Mouse (Mus musculus) myocyte (in vitro differentiated cells): ENCODE results near the gene Ube2l3. TPM values are rescaled to one million over a fixed set of nuclear protein-coding genes. Genes with fewer than 3 reads are reported as not detected.
A peak's percentile ranks its signal among the peaks of the same experiment; 100 is the strongest.

Source experiments
- H3K27me3 ChIP-seq: one replicate; pipeline ENCODE4 v1.6.1; 2011; ENCODE audit not compliant: control insufficient read depth, insufficient read depth, insufficient read length
- H3K36me3 ChIP-seq: one replicate; pipeline ENCODE4 v1.6.1; 2011; ENCODE audit not compliant: control insufficient read depth, insufficient read depth
- H3K4me2 ChIP-seq: one replicate; pipeline ENCODE4 v1.6.1; 2011; ENCODE audit warnings: low read depth, control low read depth
- H3K4me3 ChIP-seq: one replicate; pipeline ENCODE4 v1.5.1; 2011; ENCODE audit warnings: mild to moderate bottlenecking, control low read depth, moderate library complexity
- H3K79me2 ChIP-seq: one replicate; pipeline ENCODE4 v1.6.1; 2011; ENCODE audit not compliant: control insufficient read depth, insufficient read depth
- H3ac ChIP-seq: one replicate; pipeline ENCODE4 v1.6.1; 2011; ENCODE audit not compliant: control insufficient read depth, insufficient read length
- CEBPB ChIP-seq: IDR thresholded peaks from 2 replicates; pipeline ENCODE4 v1.6.1; 2011; ENCODE audit warnings: mild to moderate bottlenecking, moderate library complexity; ENCODE audit not compliant: poor library complexity, insufficient read depth, severe bottlenecking
- E2F4 ChIP-seq: IDR thresholded peaks from one replicate; pipeline ENCODE4 v1.6.1; 2011; ENCODE audit warnings: mild to moderate bottlenecking, control low read depth, moderate library complexity; ENCODE audit not compliant: insufficient read depth
- MAX ChIP-seq: IDR thresholded peaks from one replicate; pipeline ENCODE4 v1.6.1; 2011; ENCODE audit warnings: low read depth, mild to moderate bottlenecking, control low read depth
- MYOD1 ChIP-seq, 3 experiments: IDR thresholded peaks; one replicate each; pipeline ENCODE4 v1.6.1; 2011; ENCODE audit warnings: control low read depth in 2 of 3, low read depth in 2 of 3, mild to moderate bottlenecking in 2 of 3, moderate library complexity in 1 of 3; ENCODE audit not compliant: insufficient read length in 2 of 3, control insufficient read depth in 1 of 3
- MYOG ChIP-seq, 3 experiments: IDR thresholded peaks; one replicate each; pipeline ENCODE4 v1.6.1; 2011; ENCODE audit warnings: control low read depth in 2 of 3, low read depth in 2 of 3, mild to moderate bottlenecking in 2 of 3; ENCODE audit not compliant: insufficient read length in 2 of 3, control insufficient read depth in 1 of 3, insufficient read depth in 1 of 3
- POLR2A ChIP-seq: IDR thresholded peaks from one replicate; pipeline ENCODE4 v1.6.1; 2011; ENCODE audit warnings: low read depth, mild to moderate bottlenecking, control low read depth, moderate library complexity; ENCODE audit not compliant: insufficient read length
- POLR2AphosphoS2 ChIP-seq: IDR thresholded peaks from one replicate; pipeline ENCODE4 v1.6.1; 2011; ENCODE audit warnings: low read depth, control low read depth; ENCODE audit not compliant: insufficient read length
- REST ChIP-seq: IDR thresholded peaks from one replicate; pipeline ENCODE4 v1.6.1; 2011; ENCODE audit warnings: mild to moderate bottlenecking, control low read depth, moderate library complexity; ENCODE audit not compliant: insufficient read depth, insufficient read length
- SRF ChIP-seq: IDR thresholded peaks from one replicate; pipeline ENCODE4 v1.6.1; 2011; ENCODE audit warnings: low read depth; ENCODE audit not compliant: control insufficient read depth, insufficient read length
- TCF12 ChIP-seq: IDR thresholded peaks from one replicate; pipeline ENCODE4 v1.6.1; 2011; ENCODE audit warnings: mild to moderate bottlenecking, control low read depth; ENCODE audit not compliant: poor library complexity, insufficient read depth, severe bottlenecking
- TCF3 ChIP-seq: IDR thresholded peaks from one replicate; pipeline ENCODE4 v1.6.1; 2011; ENCODE audit warnings: low read depth, control low read depth; ENCODE audit not compliant: insufficient read length
- USF1 ChIP-seq: IDR thresholded peaks from one replicate; pipeline ENCODE4 v1.6.1; 2011; ENCODE audit warnings: low read depth, mild to moderate bottlenecking, control low read depth, moderate library complexity
- polyA plus RNA-seq: library from polyadenylated mRNA; unstranded; fragments of >200 nt; fragmentation: generic; extraction: Trizol; gene quantifications from one replicate; pipeline ENCODE4 v1.2.1, GENCODE M21; 2012; ENCODE audit warnings: missing spikeins

The Ube2l3 gene
- polyA plus RNA-seq, 1 experiment = 124 TPM

DNA sequence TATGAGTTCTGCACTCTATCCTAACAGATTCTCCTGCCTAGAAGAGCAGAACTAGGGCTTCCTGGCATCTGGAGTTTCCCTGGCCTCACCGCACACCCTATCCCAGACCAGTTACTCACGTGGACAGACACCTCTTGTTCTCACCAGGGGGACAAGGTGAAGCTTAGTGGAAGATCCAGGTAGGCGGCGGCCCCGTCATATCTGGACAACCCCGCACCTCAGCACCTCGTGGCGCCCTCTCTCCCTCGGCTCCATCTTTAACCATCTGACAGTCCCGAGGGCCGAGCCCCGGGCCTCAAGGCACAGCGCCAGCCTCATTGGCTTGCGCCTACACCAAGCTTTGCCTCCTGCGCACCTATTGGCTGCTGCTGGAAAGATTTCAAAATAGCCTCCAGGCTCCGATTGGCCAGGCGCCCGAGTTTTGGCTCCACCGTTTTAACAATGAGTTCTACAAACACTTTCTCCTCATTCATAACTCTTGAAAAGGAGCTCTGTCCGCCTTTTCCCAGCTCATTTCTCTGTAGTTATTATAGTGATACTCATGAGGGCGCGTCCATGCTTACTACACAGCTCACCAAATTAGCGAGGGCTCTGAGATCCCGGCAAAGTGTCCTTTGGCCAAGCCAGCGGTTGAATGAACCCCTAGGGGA is 77.5 kb downstream of the Ube2l3 start, which contains the start of gene 2610318N02Rik:
Gene 2610318N02Rik, minus strand, starts transcription at position 297 of the 650 bp plus-strand sequence.
- H3K79me2 ChIP-seq = no peaks in the 10 kb centered on the region
- no peak within 1 kb of the TSS for H3ac ChIP-seq
- no peaks in the 10 kb centered on the region for H3K36me3 ChIP-seq
- no peaks in the 10 kb centered on the region for H3K27me3 ChIP-seq
- peak within 1 kb of the TSS; percentile 83 for H3K4me2 ChIP-seq
- H3K4me3 ChIP-seq = peak within 1 kb of the TSS; percentile 56
- TF ChIP-seq POLR2A = peak; percentile 78
- no peak for TF ChIP-seq MYOD1 (IDR thresholded peaks at IDR 0.05; ENCODE audit: control insufficient read depth in 1 of 3, insufficient read length in 2 of 3, low read depth in 2 of 3)
- peak; percentile 29 for TF ChIP-seq MAX
- peak; percentile 42 for TF ChIP-seq E2F4
- peak; percentile 85 for TF ChIP-seq POLR2AphosphoS2

DNA sequence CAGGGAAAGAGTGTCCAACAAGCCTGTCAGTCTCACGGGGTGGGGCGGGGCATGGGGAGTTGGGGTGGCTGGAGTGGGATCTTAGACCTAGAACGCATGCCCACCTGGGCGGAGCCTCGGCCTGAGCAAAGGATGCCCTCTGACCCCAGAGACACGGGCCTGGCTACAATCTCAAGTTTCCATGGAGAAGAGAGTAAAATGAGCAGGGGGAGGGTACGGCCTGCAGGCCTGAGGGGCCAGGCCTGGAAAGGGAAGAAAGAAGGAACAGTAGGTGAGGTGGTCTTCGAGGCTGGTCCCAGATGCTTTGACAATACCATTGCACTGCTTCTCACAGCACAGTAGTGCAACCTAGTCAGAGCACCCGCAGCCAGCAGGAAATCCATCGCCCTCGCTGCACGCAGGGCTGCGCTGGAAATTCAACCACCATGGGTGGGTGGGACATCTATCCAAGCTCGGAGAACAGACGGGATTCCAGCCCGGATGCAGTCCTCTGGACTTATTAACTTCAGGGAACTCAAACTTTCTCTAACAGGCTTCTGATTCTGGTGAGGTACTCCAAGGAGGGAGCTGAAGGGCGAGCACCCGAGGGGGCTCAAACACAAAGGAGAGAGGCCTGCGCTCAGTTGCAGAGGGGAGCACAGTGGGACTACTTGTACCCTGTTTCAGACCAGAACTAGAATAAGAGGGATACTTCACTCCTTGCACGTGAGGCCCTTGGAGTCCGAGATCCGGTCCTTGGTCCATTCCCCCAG is 78.2 kb downstream of the Ube2l3 start:
- no peaks in the 10 kb centered on the region for H3K79me2 ChIP-seq
- H3ac ChIP-seq = no peak overlapping the region
- H3K27me3 ChIP-seq = no peaks in the 10 kb centered on the region
- H3K4me3 ChIP-seq = peak overlapping the region; percentile 56
- no peak for TF ChIP-seq MAX
- no peak for TF ChIP-seq REST
- TF ChIP-seq SRF = no peak
- TF ChIP-seq CEBPB = no peak
- TF ChIP-seq POLR2A = no peak
- TF ChIP-seq MYOD1 (IDR thresholded peaks at IDR 0.05; ENCODE audit: control insufficient read depth in 1 of 3, insufficient read length in 2 of 3, low read depth in 2 of 3) = no peak
- TF ChIP-seq E2F4 = no peak
- TF ChIP-seq TCF3 = no peak
- no peak for TF ChIP-seq TCF12
- no peak for TF ChIP-seq POLR2AphosphoS2
- TF ChIP-seq USF1 = no peak
- TF ChIP-seq MYOG (IDR thresholded peaks at IDR 0.05; ENCODE audit: control insufficient read depth in 1 of 3, insufficient read depth in 1 of 3, insufficient read length in 2 of 3, low read depth in 2 of 3) = no peak
- H3K36me3 ChIP-seq = no peaks in the 10 kb centered on the region
- H3K4me2 ChIP-seq = peak overlapping the region; percentile 83

DNA sequence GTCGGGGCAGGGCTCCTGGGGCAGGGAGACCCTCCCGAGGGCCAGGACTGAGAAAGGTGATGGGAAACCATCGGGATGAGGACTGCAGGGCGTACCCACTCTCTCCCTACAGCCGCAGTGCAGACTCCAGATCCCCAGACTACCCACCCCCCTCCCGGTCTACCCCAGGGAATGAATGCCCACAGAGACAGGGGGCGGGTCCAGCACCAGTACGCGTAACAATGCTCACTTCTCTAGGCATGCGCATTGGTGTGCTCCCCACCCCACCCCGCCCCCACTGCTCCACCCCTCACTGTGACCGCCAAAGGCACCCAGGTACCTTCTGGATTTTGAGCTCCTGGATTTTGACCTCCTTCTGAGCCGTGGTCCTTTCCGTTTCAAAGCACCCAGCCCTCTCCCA is 80.9 kb downstream of the Ube2l3 start:
- H3K27me3 ChIP-seq = no peaks in the 10 kb centered on the region
- H3K4me3 ChIP-seq = no peak overlapping the region
- TF ChIP-seq TCF12 = no peak
- no peak for TF ChIP-seq POLR2A
- no peak for TF ChIP-seq POLR2AphosphoS2
- TF ChIP-seq USF1 = no peak
- TF ChIP-seq CEBPB = no peak
- TF ChIP-seq TCF3 = no peak
- no peak for TF ChIP-seq REST
- TF ChIP-seq MAX = no peak
- no peak for TF ChIP-seq SRF
- no peak for TF ChIP-seq MYOG (IDR thresholded peaks at IDR 0.05; ENCODE audit: control insufficient read depth in 1 of 3, insufficient read depth in 1 of 3, insufficient read length in 2 of 3, low read depth in 2 of 3)
- no peak for TF ChIP-seq E2F4
- TF ChIP-seq MYOD1 (IDR thresholded peaks at IDR 0.05; ENCODE audit: control insufficient read depth in 1 of 3, insufficient read length in 2 of 3, low read depth in 2 of 3) = no peak
- H3K36me3 ChIP-seq = no peaks in the 10 kb centered on the region
- H3K4me2 ChIP-seq = no peak overlapping the region
- H3K79me2 ChIP-seq = no peaks in the 10 kb centered on the region
- H3ac ChIP-seq = no peak overlapping the region

DNA sequence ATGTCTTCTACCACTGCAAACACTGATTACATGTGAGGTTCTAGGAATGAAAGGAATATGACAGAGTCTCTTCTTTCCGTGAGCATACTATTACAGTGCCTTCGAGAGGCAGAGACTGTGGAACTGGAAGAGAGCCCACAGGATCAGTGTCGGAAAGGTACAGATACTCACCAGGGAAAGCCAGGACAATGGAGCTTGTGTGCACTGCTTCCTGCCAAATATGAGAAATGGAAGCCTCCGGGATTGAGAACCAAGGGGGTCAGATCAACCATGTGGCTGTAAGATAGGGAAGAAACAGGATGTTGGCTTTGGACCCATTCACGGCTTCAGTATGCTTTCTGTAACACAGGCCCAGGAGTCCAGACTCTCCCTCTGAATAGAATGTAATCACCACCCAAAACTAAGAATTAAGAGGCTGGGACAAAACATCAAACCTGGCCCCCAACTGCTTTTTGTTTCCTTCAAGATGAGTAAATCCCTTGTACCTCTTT is 85.1 kb downstream of the Ube2l3 start:
- Histone ChIP-seq H3K27me3 (no peaks in the 10 kb centered on the region), H3K4me2 (no peak overlapping the region), H3K4me3 (no peak overlapping the region), H3K79me2 (no peaks in the 10 kb centered on the region), H3ac (no peak overlapping the region), H3K36me3 (no peaks in the 10 kb centered on the region)
- TF ChIP-seq MAX (no peak), E2F4 (no peak), TCF3 (no peak), USF1 (no peak), CEBPB (no peak), POLR2A (no peak), MYOD1 (IDR thresholded peaks at IDR 0.05; ENCODE audit: control insufficient read depth in 1 of 3, insufficient read length in 2 of 3, low read depth in 2 of 3) (no peak)
